Mouse (Mus musculus) adrenal gland, postnatal 10 days (tissue): ENCODE data around the gene Hnrnpu. TPM values are rescaled to one million over a fixed set of nuclear protein-coding genes. Genes with fewer than 3 reads are reported as not detected.
"Not testable (repeated sequence)": the region's sequence is repeated elsewhere in the genome, so short reads cannot be mapped to it uniquely, and the experiment has no call there.

Source experiments
- DNase-seq: peaks from one replicate; pipeline ENCODE4 v3.0.0; 2021; ENCODE audit warnings: mixed read lengths
- microRNA-seq: library from miRNA; unstranded; fragments of <30 nt; microRNA quantifications from one replicate; pipeline ENCODE4 v1.2.0, GENCODE M21; 2021
- total RNA-seq, 2 experiments: library from RNA; stranded (reverse); gene quantifications; 2 replicates each; pipeline ENCODE4 v1.2.3; 2021

The Hnrnpu gene
- total RNA-seq, 2 experiments from 2014 or later, result 328 to 391 TPM

- no peak for DNase-seq
Observed at GRCm38 (mm10) chr1:178313039-178313597, 24.5 kb downstream of the Hnrnpu start.

GRCm38 (mm10) chr1:178310128-178310527, 27.5 kb downstream of the Hnrnpu start:
- no peak for DNase-seq

- DNase-seq, result no peak
Observed at GRCm38 (mm10) chr1:178309487-178309886, 28.1 kb downstream of the Hnrnpu start.

GRCm38 (mm10) chr1:178303425-178303824, 34.2 kb downstream of the Hnrnpu start:
- DNase-seq, result peak; percentile 86

- DNase-seq, result not testable (repeated sequence)
Observed at GRCm38 (mm10) chr1:178301261-178301660, 36.3 kb downstream of the Hnrnpu start.

GRCm38 (mm10) chr1:178294051-178294450, 43.5 kb downstream of the Hnrnpu start:
- DNase-seq, result no peak

- DNase-seq, result no peak
Observed at GRCm38 (mm10) chr1:178291716-178292115, 45.9 kb downstream of the Hnrnpu start.

GRCm38 (mm10) chr1:178287601-178288176, 49.9 kb downstream of the Hnrnpu start:
- no peak for DNase-seq

GRCm38 (mm10) chr1:178283946-178284720, 53.5 kb downstream of the Hnrnpu start:
- DNase-seq, result no peak

GRCm38 (mm10) chr1:178283314-178283713, 54.3 kb downstream of the Hnrnpu start:
- not testable (repeated sequence) for DNase-seq

GRCm38 (mm10) chr1:178276054-178276911, 61.3 kb downstream of the Hnrnpu start:
- DNase-seq, result peak; percentile 80

GRCm38 (mm10) chr1:178275738-178276053, 61.9 kb downstream of the Hnrnpu start:
- DNase-seq, result no peak

- no peak for DNase-seq
Observed at GRCm38 (mm10) chr1:178275174-178275730, 62.3 kb downstream of the Hnrnpu start.

Small RNAs within 50 kb of the gene (microRNA-seq; reads per million reads assigned to microRNA genes)
- not detected for gene Gm27458

Other genes with a start within 250 kb of the Hnrnpu start
- gene Desi2, start 150.4 kb downstream of the Hnrnpu start, total RNA-seq, result 10 to 100 TPM; 23.4 to 23.8 TPM
- 10 to 100 TPM; 78.7 to 88.8 TPM for gene Cox20, start 18.7 kb downstream of the Hnrnpu start, total RNA-seq
- 1 to 10 TPM; 2.8 to 4.6 TPM for gene Efcab2, start 68.3 kb upstream of the Hnrnpu start, total RNA-seq
- gene Kif26b, start 191.3 kb upstream of the Hnrnpu start, total RNA-seq, result 1 to 10 TPM; 2.3 to 4.8 TPM